Mouse (Mus musculus): ENCODE results near the gene Acot7. TPM values are rescaled to one million over a fixed set of nuclear protein-coding genes. Genes with fewer than 3 reads are reported as not detected.

The Acot7 gene
- polyA plus RNA-seq, 1 experiment from 2014 or later = 73.9 TPM

DNA sequence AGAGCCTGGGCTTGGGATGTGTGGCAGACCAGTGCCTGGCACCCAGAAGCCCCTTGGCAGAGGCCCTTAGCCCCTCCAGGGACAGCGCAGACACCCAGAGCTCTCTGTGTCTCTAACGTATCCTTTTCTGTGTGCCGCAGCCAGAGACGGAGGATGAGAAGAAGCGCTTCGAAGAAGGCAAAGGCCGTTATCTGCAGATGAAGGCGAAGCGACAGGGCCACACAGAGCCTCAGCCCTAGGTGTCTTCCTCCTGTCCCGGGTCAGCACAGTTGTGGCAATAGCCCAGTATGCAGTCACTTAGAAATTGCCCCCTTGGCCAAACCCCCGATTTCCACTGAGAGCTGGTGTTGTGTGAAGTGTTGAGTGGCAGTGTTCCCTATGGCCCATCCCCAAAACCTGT lies 93.4 kb downstream of the Acot7 start:
- H3K27me3 ChIP-seq (replicated peaks) = peaks cover 14% of the 10 kb centered on the region
- 82% methylated on average over 11 of the region's 11 CpGs for WGBS

DNA sequence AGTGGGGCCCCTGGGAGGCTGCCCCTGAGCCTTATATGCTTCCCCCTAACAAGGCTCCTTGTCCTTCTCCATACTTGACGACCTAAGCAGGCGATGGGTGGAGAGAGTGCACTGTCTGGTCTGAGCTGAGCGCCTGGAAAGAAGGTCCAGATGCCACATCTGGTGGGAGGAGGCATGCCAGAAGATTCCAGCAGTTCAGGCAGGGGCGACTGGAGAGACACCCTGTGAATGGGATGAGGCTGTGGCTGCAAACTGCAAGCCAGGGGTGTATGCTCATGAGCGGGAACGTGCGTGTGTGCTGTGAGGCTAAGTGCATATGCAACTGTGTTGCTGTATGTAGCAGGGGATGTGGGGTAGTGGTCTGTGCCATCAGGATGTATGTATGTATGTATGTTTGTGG lies 94.1 kb downstream of the Acot7 start:
- H3K9me3 ChIP-seq = no peaks in the 10 kb centered on the region
- H3K36me3 ChIP-seq = peaks cover 16% of the 10 kb centered on the region; the same call in 1 of the 2 replicates
- peaks cover 15% of the 10 kb centered on the region for H3K27me3 ChIP-seq (replicated peaks)
- 0 out of 2 replicates have a peak overlapping the region, but pooled peaks have one; percentile 2 for H3K4me2 ChIP-seq
- no peak for ATAC-seq (ENCODE audit: extremely low read depth, insufficient number of reproducible peaks, low FRiP score, low TSS enrichment)
- H3K4me1 ChIP-seq = peaks cover 77% of the 10 kb centered on the region
- H3K27ac ChIP-seq (replicated peaks) = peak overlapping the region; percentile 93
- WGBS = 60% methylated on average over 7 of the region's 7 CpGs
- no peak overlapping the region for H3K4me3 ChIP-seq
- H3K9ac ChIP-seq = peak overlapping the region; percentile 58

More for the DNA sequence above, 93.4 kb downstream of the Acot7 start:
- Histone ChIP-seq H3K9me3 (no peaks in the 10 kb centered on the region), H3K9ac (peak overlapping the region; percentile 58; the same call in 1 of the 2 replicates), H3K36me3 (peaks cover 16% of the 10 kb centered on the region; the same call in 1 of the 2 replicates), H3K4me3 (no peak overlapping the region), H3K27ac (replicated peaks) (peak overlapping the region; percentile 93; the same call in 1 of the 2 replicates), H3K4me2 (no peak overlapping the region), H3K4me1 (peaks cover 73% of the 10 kb centered on the region)
- no peak for ATAC-seq (ENCODE audit: extremely low read depth, insufficient number of reproducible peaks, low FRiP score, low TSS enrichment)

DNA sequence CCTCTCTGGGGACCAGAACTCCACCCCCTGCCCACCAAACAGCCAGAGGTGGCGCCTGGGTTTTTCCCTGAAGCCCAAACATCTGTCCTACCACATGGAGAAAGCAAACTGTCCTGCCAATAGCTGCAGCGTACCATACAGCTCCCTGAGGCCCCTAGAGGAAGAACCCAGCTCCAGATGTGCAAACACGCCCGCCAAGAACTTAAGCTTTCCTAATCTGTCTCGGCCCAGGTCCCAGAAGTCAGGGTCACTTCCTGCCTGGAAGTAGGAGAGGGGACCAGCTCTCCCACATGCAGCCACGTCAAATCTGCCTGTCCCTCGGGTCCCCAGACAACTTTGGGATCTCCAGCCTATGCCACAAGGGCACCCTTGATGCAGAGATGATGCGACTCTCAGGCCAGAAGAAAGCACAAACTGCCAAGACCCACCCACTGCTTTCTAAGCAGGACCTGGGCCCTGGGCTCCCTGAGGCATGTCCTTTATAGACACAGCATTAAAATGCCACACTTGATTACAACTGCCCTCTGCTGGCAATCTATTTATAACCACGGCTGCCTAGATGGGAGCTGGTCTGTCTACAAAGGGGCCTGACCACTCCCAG lies 94.6 kb downstream of the Acot7 start:
- ATAC-seq (ENCODE audit: extremely low read depth, insufficient number of reproducible peaks, low FRiP score, low TSS enrichment) = no peak
- peak overlapping the region; percentile 93 for H3K27ac ChIP-seq (replicated peaks)
- H3K4me2 ChIP-seq = 0 out of 2 replicates have a peak overlapping the region, but pooled peaks have one; percentile 2
- H3K4me1 ChIP-seq = peaks cover 76% of the 10 kb centered on the region
- 17% methylated on average over 9 of the region's 9 CpGs for WGBS
- no peak overlapping the region for H3K4me3 ChIP-seq
- peak overlapping the region; percentile 55 for H3K9ac ChIP-seq
- peaks cover 15% of the 10 kb centered on the region for H3K27me3 ChIP-seq (replicated peaks)
- no peaks in the 10 kb centered on the region for H3K9me3 ChIP-seq
- peaks cover 16% of the 10 kb centered on the region; the same call in 1 of the 2 replicates for H3K36me3 ChIP-seq

DNA sequence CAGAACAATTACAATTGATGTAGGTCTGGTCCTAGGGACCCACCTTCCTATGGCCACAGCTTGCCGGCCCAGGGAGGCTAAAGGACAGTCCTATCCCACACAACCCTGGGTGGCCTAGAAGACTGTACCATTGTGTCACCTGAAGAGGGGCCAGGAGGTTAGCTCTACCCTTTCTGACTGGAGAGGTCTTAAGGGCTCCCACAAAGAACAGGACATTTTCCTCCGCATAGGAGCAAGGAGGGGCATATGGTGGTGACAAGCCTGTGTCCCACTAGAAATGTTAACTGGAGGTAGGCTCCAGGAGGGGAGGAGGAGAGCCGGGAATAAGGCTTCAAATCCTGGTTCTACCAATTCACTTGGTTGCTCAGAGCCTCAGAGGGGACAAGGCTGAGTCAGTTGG lies 95.3 kb downstream of the Acot7 start:
- H3K9ac ChIP-seq = peak overlapping the region; percentile 97
- H3K4me3 ChIP-seq = 0 out of 2 replicates have a peak overlapping the region, but pooled peaks have one; percentile 76
- peak overlapping the region; percentile 93 for H3K27ac ChIP-seq (replicated peaks)
- peaks cover 69% of the 10 kb centered on the region for H3K4me1 ChIP-seq
- peak overlapping the region; percentile 96 for H3K4me2 ChIP-seq
- peaks cover 12% of the 10 kb centered on the region; the same call in 1 of the 2 replicates for H3K36me3 ChIP-seq
- no peaks in the 10 kb centered on the region for H3K9me3 ChIP-seq
- 36% methylated on average over 3 of the region's 3 CpGs for WGBS
- H3K27me3 ChIP-seq (replicated peaks) = peaks cover 15% of the 10 kb centered on the region
- ATAC-seq (ENCODE audit: extremely low read depth, insufficient number of reproducible peaks, low FRiP score, low TSS enrichment) = no peak

DNA sequence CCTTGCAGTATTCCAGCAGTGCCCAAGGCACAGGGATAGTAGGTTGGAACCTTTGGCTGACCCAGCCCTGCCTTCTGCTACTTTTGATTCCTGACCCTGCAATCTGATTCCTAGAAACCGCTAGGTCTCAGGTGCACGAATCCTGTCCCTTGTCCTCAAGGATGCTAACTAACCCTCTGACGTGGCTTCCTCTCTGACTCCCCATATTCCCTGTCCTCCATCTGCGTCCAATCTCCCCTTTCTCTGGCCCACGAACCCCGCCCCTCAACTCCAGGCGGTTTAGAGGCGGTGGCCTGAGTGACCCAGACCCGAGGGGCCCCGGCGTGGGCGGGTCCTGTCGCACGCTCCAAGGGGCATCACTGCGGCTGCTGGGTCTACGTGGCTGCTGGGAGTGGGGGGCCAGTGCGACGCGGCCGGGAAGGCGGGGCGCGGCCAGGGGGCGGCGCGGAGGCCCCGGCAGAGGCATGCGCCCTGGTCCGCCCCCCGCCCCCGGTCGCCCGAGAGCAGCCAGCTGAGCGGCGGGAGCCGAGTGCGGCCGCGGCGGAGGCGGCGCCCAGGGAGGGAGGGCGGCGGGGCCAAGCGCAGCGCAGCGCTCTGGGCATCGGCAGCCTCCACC lies 95.8 kb downstream of the Acot7 start, which contains the start of gene Gpr153:
TSS of gene Gpr153 (plus strand) at position 612 of the 616 bp plus-strand sequence.
- 0 out of 2 replicates have a peak, but pooled peaks cover 8% of the 10 kb centered on the region for H3K36me3 ChIP-seq
- peak within 1 kb of the TSS; percentile 96 for H3K4me2 ChIP-seq
- ATAC-seq (ENCODE audit: extremely low read depth, insufficient number of reproducible peaks, low FRiP score, low TSS enrichment) = peak; percentile 40
- H3K9me3 ChIP-seq = no peaks in the 10 kb centered on the region
- H3K4me1 ChIP-seq = peaks cover 68% of the 10 kb centered on the region
- WGBS = 1% methylated on average over 25 of the region's 48 CpGs
- peak within 1 kb of the TSS; percentile 76 for H3K4me3 ChIP-seq
- H3K9ac ChIP-seq = peak within 1 kb of the TSS; percentile 97
- peak within 1 kb of the TSS; percentile 93 for H3K27ac ChIP-seq (replicated peaks)
- H3K27me3 ChIP-seq (replicated peaks) = peaks cover 15% of the 10 kb centered on the region

DNA sequence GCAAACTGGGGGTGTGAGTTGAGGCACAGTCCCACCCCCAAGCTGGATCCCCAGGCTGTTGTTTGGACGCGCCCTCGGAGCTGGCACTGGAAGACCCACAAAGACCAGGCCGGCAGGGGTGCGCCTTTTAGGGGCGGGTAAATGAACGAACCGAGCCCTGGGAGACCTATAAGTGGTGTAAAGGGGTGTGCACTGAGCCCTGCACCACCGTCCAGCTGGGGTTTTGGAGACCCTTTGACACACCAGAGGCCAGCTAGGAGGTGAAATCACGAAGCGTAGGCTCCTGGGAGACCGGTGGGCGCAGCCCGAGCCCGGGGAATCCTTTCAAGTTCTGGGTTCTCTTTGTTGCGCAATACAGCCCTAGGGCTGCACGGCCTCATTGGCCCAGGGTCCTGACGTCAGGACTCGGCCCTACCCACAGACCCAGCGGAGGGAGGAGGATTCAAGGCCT lies 96.8 kb downstream of the Acot7 start:
- H3K27me3 ChIP-seq (replicated peaks) = peaks cover 18% of the 10 kb centered on the region
- 1% methylated on average over 20 of the region's 20 CpGs for WGBS
- peak overlapping the region; percentile 93 for H3K27ac ChIP-seq (replicated peaks)
- H3K4me1 ChIP-seq = peaks cover 68% of the 10 kb centered on the region
- peak overlapping the region; percentile 97 for H3K9ac ChIP-seq
- peak overlapping the region; percentile 96 for H3K4me2 ChIP-seq
- H3K36me3 ChIP-seq = peaks cover 16% of the 10 kb centered on the region
- no peak for ATAC-seq (ENCODE audit: extremely low read depth, insufficient number of reproducible peaks, low FRiP score, low TSS enrichment)
- H3K4me3 ChIP-seq = peak overlapping the region; percentile 76
- no peaks in the 10 kb centered on the region for H3K9me3 ChIP-seq

DNA sequence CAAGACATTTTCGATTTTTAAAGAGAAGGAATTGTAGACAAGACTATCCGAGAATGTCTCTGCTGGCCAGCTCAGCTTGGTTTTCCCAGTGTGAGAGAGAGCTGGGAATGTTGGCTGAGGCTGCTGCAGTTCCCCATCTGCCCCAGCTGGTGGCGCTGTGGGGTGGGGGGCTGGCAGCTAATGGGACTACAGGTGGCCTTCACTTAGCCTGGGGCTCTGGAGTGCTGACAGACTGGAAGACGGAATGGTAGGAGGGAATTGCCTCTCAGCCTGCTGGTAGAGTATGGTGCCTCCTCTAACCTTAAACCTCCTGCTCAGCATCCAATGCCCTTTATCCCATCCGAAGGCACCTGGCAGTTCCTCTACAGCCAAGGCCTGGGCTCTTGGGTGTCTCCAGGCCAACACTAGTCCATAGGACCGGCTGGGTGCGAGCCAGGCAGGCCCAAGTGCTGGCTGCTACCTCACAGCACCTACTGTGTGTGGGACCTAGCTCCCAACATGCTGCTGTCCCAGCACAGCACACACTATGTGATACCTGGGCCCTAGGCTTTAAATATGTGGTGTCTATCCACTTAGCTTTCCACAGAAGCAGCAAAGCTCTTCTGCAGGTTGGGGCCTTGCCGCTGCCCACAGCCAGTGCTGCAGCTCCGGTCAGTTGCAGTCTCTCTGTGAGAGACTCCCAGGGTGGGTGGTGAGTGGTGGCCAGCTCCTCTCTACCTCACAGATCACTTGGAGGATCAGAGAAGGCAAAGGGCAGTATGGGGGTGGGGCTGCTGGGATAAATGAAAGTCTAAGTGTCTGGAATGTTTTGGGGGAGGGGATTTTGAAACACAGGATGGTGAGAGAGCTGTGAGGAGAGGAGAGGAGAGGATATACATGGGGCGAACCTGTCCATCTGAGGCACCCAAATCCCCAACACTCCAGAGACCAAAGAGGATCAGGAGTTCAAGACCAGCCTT lies 98.7 kb downstream of the Acot7 start:
- Histone ChIP-seq H3K9ac (no peak overlapping the region), H3K9me3 (no peaks in the 10 kb centered on the region), H3K4me3 (no peak overlapping the region), H3K4me2 (no peak overlapping the region), H3K4me1 (peaks cover 51% of the 10 kb centered on the region), H3K27ac (replicated peaks) (no peak overlapping the region), H3K36me3 (peaks cover 29% of the 10 kb centered on the region), H3K27me3 (replicated peaks) (peaks cover 37% of the 10 kb centered on the region)
- ATAC-seq (ENCODE audit: extremely low read depth, insufficient number of reproducible peaks, low FRiP score, low TSS enrichment) = no peak
- WGBS = 50% methylated on average over 10 of the region's 10 CpGs

DNA sequence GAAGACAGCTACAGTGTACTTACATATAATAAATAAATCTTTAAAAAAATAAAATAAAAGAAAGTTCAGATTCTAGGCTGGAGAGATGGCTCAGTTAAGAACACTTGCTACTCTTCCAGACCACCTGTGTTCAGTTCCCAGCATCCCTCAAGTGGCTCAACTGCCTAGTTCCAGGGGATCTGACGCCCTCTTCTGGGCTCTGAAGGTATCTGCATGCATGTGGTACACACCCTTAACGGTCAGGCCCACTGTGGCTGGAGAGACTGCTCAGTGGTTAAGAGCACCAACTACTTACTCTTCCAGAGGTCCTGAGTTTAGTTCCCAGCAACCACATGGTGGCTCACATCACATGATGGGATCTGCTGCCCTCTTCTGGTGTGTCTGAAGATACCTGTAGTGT lies 100.0 kb downstream of the Acot7 start:
- Histone ChIP-seq H3K4me3 (no peak overlapping the region), H3K27me3 (replicated peaks) (peaks cover 50% of the 10 kb centered on the region), H3K9ac (no peak overlapping the region), H3K36me3 (peaks cover 39% of the 10 kb centered on the region), H3K27ac (replicated peaks) (no peak overlapping the region), H3K4me2 (no peak overlapping the region), H3K4me1 (peaks cover 42% of the 10 kb centered on the region), H3K9me3 (no peaks in the 10 kb centered on the region)
- no peak for ATAC-seq (ENCODE audit: extremely low read depth, insufficient number of reproducible peaks, low FRiP score, low TSS enrichment)
- 67% methylated on average over 2 of the region's 2 CpGs for WGBS

DNA sequence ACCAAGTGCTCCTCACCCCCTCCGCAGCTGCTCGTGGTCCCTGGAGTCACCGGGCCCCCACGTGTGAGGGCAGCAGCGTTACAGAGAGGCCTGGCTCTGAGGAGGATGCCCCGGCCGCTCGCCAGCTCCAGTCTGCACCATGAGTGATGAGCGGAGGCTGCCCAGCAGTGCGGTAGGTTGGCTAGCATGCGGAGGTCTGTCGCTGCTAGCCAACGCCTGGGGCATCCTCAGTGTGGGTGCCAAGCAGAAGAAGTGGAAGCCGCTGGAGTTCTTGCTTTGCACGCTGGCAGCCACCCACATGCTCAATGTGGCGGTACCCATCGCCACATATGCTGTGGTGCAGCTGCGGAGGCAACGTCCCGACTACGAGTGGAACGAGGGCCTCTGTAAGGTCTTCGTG lies 101.1 kb downstream of the Acot7 start:
- H3K4me3 ChIP-seq = no peak overlapping the region
- H3K9ac ChIP-seq = no peak overlapping the region
- no peak for ATAC-seq (ENCODE audit: extremely low read depth, insufficient number of reproducible peaks, low FRiP score, low TSS enrichment)
- peaks cover 40% of the 10 kb centered on the region for H3K4me1 ChIP-seq
- H3K36me3 ChIP-seq = peaks cover 39% of the 10 kb centered on the region
- 83% methylated on average over 23 of the region's 23 CpGs for WGBS
- H3K27me3 ChIP-seq (replicated peaks) = peaks cover 59% of the 10 kb centered on the region
- H3K4me2 ChIP-seq = no peak overlapping the region
- H3K9me3 ChIP-seq = no peaks in the 10 kb centered on the region
- H3K27ac ChIP-seq (replicated peaks) = no peak overlapping the region

DNA sequence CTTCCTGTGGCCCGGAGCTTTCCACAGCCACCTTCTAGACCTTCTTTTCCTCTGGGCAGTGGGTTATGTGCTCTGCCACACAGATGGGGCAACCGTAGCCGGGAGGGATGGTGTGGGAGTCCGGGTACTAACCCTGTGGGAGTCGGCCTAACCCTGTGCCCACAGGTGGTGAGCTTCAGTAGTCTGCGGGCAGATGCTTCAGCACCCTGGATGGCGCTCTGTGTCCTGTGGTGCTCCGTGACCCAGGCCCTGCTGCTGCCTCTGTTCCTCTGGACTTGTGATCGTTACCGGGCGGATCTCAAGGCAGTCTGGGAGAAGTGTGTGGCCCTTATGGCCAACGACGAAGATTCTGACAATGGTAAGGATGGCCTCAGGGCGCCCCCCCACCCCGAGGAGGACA lies 103.7 kb downstream of the Acot7 start:
- peaks cover 70% of the 10 kb centered on the region for H3K27me3 ChIP-seq (replicated peaks)
- peaks cover 39% of the 10 kb centered on the region for H3K36me3 ChIP-seq
- H3K9me3 ChIP-seq = no peaks in the 10 kb centered on the region
- H3K4me2 ChIP-seq = no peak overlapping the region
- no peak overlapping the region for H3K9ac ChIP-seq
- no peak for ATAC-seq (ENCODE audit: extremely low read depth, insufficient number of reproducible peaks, low FRiP score, low TSS enrichment)
- H3K4me1 ChIP-seq = peaks cover 25% of the 10 kb centered on the region
- H3K4me3 ChIP-seq = no peak overlapping the region
- H3K27ac ChIP-seq (replicated peaks) = no peak overlapping the region
- WGBS = 49% methylated on average over 15 of the region's 15 CpGs

DNA sequence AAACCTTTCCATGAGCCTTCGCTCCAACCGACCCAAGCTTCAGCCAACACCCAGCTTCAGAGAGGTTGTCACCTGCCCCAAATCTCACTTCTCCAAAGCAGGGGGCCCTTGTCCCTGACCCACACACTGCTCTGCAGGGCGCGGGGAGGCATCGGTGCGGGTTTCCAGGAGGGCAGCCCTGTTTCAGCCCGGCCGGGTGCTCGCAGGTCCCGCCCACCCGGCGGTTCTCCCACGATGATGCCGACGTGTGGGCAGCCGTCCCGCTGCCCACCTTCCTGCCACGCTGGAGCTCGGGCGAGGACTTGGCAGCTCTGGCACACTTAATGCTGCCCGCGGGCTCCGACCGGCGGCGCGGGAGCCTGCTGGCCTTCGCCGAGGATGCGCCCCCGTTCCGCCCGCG lies 104.8 kb downstream of the Acot7 start:
- 18% methylated on average over 34 of the region's 34 CpGs for WGBS
- no peak for ATAC-seq (ENCODE audit: extremely low read depth, insufficient number of reproducible peaks, low FRiP score, low TSS enrichment)
- no peak overlapping the region for H3K27ac ChIP-seq (replicated peaks)

More for the DNA sequence above, 104.8 kb downstream of the Acot7 start:
- H3K9ac ChIP-seq = peak overlapping the region; percentile 61
- no peaks in the 10 kb centered on the region for H3K9me3 ChIP-seq
- H3K4me2 ChIP-seq = peak overlapping the region; percentile 64
- H3K4me3 ChIP-seq = peak overlapping the region; percentile 37
- H3K36me3 ChIP-seq = peaks cover 39% of the 10 kb centered on the region
- H3K27me3 ChIP-seq (replicated peaks) = peaks cover 81% of the 10 kb centered on the region
- peaks cover 23% of the 10 kb centered on the region for H3K4me1 ChIP-seq

Measured in heart, embryonic 13.5 days (tissue).